Mouse (Mus musculus): ENCODE results near the gene Ank3.

Gene Ank3

GRCm38 (mm10) chr10:69726806-69727205 is 328.2 kb downstream of the Ank3 start:
- peak in 1 of 2 experiments; percentile 41 for DNase-seq

GRCm38 (mm10) chr10:69728876-69729275 is 330.3 kb downstream of the Ank3 start:
- DNase-seq = no peak

GRCm38 (mm10) chr10:69730351-69730871 is 331.8 kb downstream of the Ank3 start:
- DNase-seq = peak in 1 of 2 experiments; percentile 45

GRCm38 (mm10) chr10:69731341-69731740 is 332.8 kb downstream of the Ank3 start:
- DNase-seq = no peak

- DNase-seq = peak; percentile 74 to 77
Measured at GRCm38 (mm10) chr10:69731863-69732262, 333.3 kb downstream of the Ank3 start.

- DNase-seq = peak in 1 of 2 experiments; percentile 52
Measured at GRCm38 (mm10) chr10:69736241-69736640, 337.7 kb downstream of the Ank3 start.

GRCm38 (mm10) chr10:69738741-69739271 is 340.2 kb downstream of the Ank3 start:
- DNase-seq = no peak

- no peak for DNase-seq
Measured at GRCm38 (mm10) chr10:69742528-69742927, 344.0 kb downstream of the Ank3 start.

- DNase-seq = peak in 1 of 2 experiments; percentile 53
Measured at GRCm38 (mm10) chr10:69744181-69744580, 345.6 kb downstream of the Ank3 start.

GRCm38 (mm10) chr10:69744871-69745270 is 346.3 kb downstream of the Ank3 start:
- DNase-seq = no peak

- no peak for DNase-seq
Measured at GRCm38 (mm10) chr10:69746322-69746721, 347.7 kb downstream of the Ank3 start.

- DNase-seq = no peak
Measured at GRCm38 (mm10) chr10:69746730-69747129, 348.2 kb downstream of the Ank3 start.

- no peak for DNase-seq
Measured at GRCm38 (mm10) chr10:69751416-69751815, 352.8 kb downstream of the Ank3 start.

- no peak for DNase-seq
Measured at GRCm38 (mm10) chr10:69753464-69753863, 354.9 kb downstream of the Ank3 start.

GRCm38 (mm10) chr10:69756956-69757672 is 358.5 kb downstream of the Ank3 start:
- DNase-seq = no peak

- no peak for DNase-seq
Measured at GRCm38 (mm10) chr10:69762977-69763376, 364.4 kb downstream of the Ank3 start.

GRCm38 (mm10) chr10:69764402-69764801 is 365.8 kb downstream of the Ank3 start:
- no peak for DNase-seq

GRCm38 (mm10) chr10:69777065-69777645 is 378.6 kb downstream of the Ank3 start:
- DNase-seq = no peak

- no peak for DNase-seq
Measured at GRCm38 (mm10) chr10:69777736-69778135, 379.2 kb downstream of the Ank3 start.

GRCm38 (mm10) chr10:69779246-69779645 is 380.7 kb downstream of the Ank3 start:
- DNase-seq = no peak

GRCm38 (mm10) chr10:69781491-69781890 is 382.9 kb downstream of the Ank3 start:
- DNase-seq = peak; percentile 70 to 77

GRCm38 (mm10) chr10:69785235-69785634 is 386.7 kb downstream of the Ank3 start:
- peak in 1 of 2 experiments; percentile 43 for DNase-seq

- no peak for DNase-seq
Measured at GRCm38 (mm10) chr10:69785692-69786091, 387.1 kb downstream of the Ank3 start.
